Mouse (Mus musculus) lung, postnatal 4 days (tissue): ENCODE data around the gene Ankfy1.
"Not testable (repeated sequence)": the region's sequence is repeated elsewhere in the genome, so short reads cannot be mapped to it uniquely, and the experiment has no call there.

Source experiments
- DNase-seq, 2 experiments: peaks; one replicate each; pipeline ENCODE4 v3.0.0; 2021

Ankfy1 gene

GRCm38 (mm10) chr11:72723165-72723564 is 33.4 kb downstream of the Ankfy1 start:
- DNase-seq: no peak

- DNase-seq: no peak
Observed at GRCm38 (mm10) chr11:72723871-72724270, 34.1 kb downstream of the Ankfy1 start.

GRCm38 (mm10) chr11:72726023-72726422 is 36.2 kb downstream of the Ankfy1 start:
- no peak for DNase-seq

GRCm38 (mm10) chr11:72733736-72734135 is 43.9 kb downstream of the Ankfy1 start:
- DNase-seq: no peak

GRCm38 (mm10) chr11:72734840-72735518 is 45.2 kb downstream of the Ankfy1 start:
- no peak for DNase-seq

GRCm38 (mm10) chr11:72735519-72735860 is 45.7 kb downstream of the Ankfy1 start:
- DNase-seq: no peak

GRCm38 (mm10) chr11:72736320-72736719 is 46.5 kb downstream of the Ankfy1 start:
- peak; percentile 6 to 23 for DNase-seq

GRCm38 (mm10) chr11:72737517-72737916 is 47.7 kb downstream of the Ankfy1 start:
- peak in 1 of 2 experiments; percentile 10 for DNase-seq

GRCm38 (mm10) chr11:72739048-72739447 is 49.2 kb downstream of the Ankfy1 start:
- DNase-seq: no peak

- peak; percentile 19 to 35 for DNase-seq
Observed at GRCm38 (mm10) chr11:72751956-72752355, 62.1 kb downstream of the Ankfy1 start.

GRCm38 (mm10) chr11:72758316-72758715 is 68.5 kb downstream of the Ankfy1 start:
- DNase-seq: no peak

- no peak for DNase-seq
Observed at GRCm38 (mm10) chr11:72759581-72759980, 69.8 kb downstream of the Ankfy1 start.

- DNase-seq: no peak
Observed at GRCm38 (mm10) chr11:72760781-72761180, 71.0 kb downstream of the Ankfy1 start.

GRCm38 (mm10) chr11:72764270-72764669 is 74.5 kb downstream of the Ankfy1 start:
- DNase-seq: no peak

GRCm38 (mm10) chr11:72767716-72768115 is 77.9 kb downstream of the Ankfy1 start:
- no peak for DNase-seq

- DNase-seq: no peak
Observed at GRCm38 (mm10) chr11:72769061-72769460, 79.3 kb downstream of the Ankfy1 start.

- no peak for DNase-seq
Observed at GRCm38 (mm10) chr11:72770324-72770723, 80.5 kb downstream of the Ankfy1 start.

GRCm38 (mm10) chr11:72770816-72771215 is 81.0 kb downstream of the Ankfy1 start:
- DNase-seq: peak in 1 of 2 experiments; percentile 52

GRCm38 (mm10) chr11:72771461-72771860 is 81.7 kb downstream of the Ankfy1 start:
- peak; percentile 15 to 27 for DNase-seq

GRCm38 (mm10) chr11:72772611-72773010 is 82.8 kb downstream of the Ankfy1 start:
- DNase-seq: not testable (repeated sequence)

- no peak for DNase-seq
Observed at GRCm38 (mm10) chr11:72778957-72779356, 89.2 kb downstream of the Ankfy1 start.

GRCm38 (mm10) chr11:72782103-72782502 is 92.3 kb downstream of the Ankfy1 start:
- DNase-seq: no peak

GRCm38 (mm10) chr11:72782503-72782902 is 92.7 kb downstream of the Ankfy1 start:
- DNase-seq: no peak

GRCm38 (mm10) chr11:72792033-72792432 is 102.2 kb downstream of the Ankfy1 start:
- DNase-seq: no peak

- DNase-seq: no peak
Observed at GRCm38 (mm10) chr11:72795149-72795454, 105.3 kb downstream of the Ankfy1 start.
